In genomic region chr16:52534601-52535000, GRCm38 (mm10) we compare ENCODE assay signal across 30 mouse cellular contexts.
A peak's percentile ranks its signal among the peaks of the same experiment; 100 is the strongest.
DNase-seq lines count a peak whose midpoint lies in the region; ATAC-seq lines count a peak whose summit lies in the region.
"Had no signal": no experiment of that assay in that cellular context is flagged by ENCODE, and none has a peak within 500 bp of the region (broad histone marks: within the 10 kb centered on the region; RNA-seq: fewer than 3 reads in every experiment).

No protein-coding gene starts in this region.

- no peak for ATAC-seq in embryonic facial prominence, embryonic 14.5 days (ENCODE audit: low read depth)
- ATAC-seq in limb, embryonic 13.5 days (ENCODE audit: low FRiP score, low read depth) = peak; percentile 28; the same call in 1 of the 2 replicates
- peak; percentile 21; the same call in 1 of the 2 replicates for ATAC-seq in stomach, embryonic 16.5 days (ENCODE audit: insufficient read depth, low FRiP score)
- ATAC-seq: forebrain, embryonic 13.5 days; forebrain, embryonic 16.5 days; hindbrain, embryonic 16.5 days; Patski had no signal

- H3K4me3 ChIP-seq in embryonic facial prominence, embryonic 14.5 days (ENCODE audit: low read depth, low read length) = no peak overlapping the region
- no peak overlapping the region for H3K4me3 ChIP-seq in embryonic facial prominence, embryonic 10.5 days
- H3K4me3 ChIP-seq in limb, embryonic 13.5 days = no peak overlapping the region
- no peak overlapping the region for H3K4me3 ChIP-seq in limb, embryonic 10.5 days
- H3K4me3 ChIP-seq in stomach, embryonic 16.5 days (replicated peaks; ENCODE audit: low read length) = no peak overlapping the region
- H3K4me3 ChIP-seq: embryonic facial prominence, embryonic 13.5 days; forebrain, embryonic 10.5 days; forebrain, embryonic 13.5 days; heart, embryonic 12.5 days; heart, embryonic 15.5 days; hindbrain, embryonic 10.5 days; hindbrain, embryonic 13.5 days had no signal

- peak; percentile 57 for DNase-seq in embryonic facial prominence, embryonic 14.5 days (ENCODE audit: low spot score)
- DNase-seq in embryonic facial prominence, embryonic 10.5 days (ENCODE audit: low spot score) = no peak
- no peak for DNase-seq in limb, embryonic 10.5 days (ENCODE audit: low spot score)
- peak; percentile 23 for DNase-seq in 3T3-L1 (ENCODE audit: low read depth, low spot score)
- no peak for DNase-seq in gastrocnemius, postnatal 14 days
- DNase-seq: adrenal gland, postnatal 10 days; adrenal gland, postnatal 36 days; B cell, adult 2 months; cerebellum, adult 11 months; cerebellum, adult 2 months; cerebellum, adult 9-11 months; cerebellum, postnatal 25 days; gastrocnemius, postnatal 25 days; heart, adult 18-20 months; heart, postnatal 10 days; heart, postnatal 36 days had no signal

- no peaks in the 10 kb centered on the region for H3K9me3 ChIP-seq in embryonic facial prominence, embryonic 14.5 days (ENCODE audit: control insufficient read depth, low read length)
- no peaks in the 10 kb centered on the region for H3K9me3 ChIP-seq in embryonic facial prominence, embryonic 10.5 days
- H3K9me3 ChIP-seq in limb, embryonic 13.5 days = no peaks in the 10 kb centered on the region
- no peaks in the 10 kb centered on the region for H3K9me3 ChIP-seq in limb, embryonic 10.5 days (replicated peaks)
- H3K9me3 ChIP-seq in stomach, embryonic 16.5 days (replicated peaks; ENCODE audit: control insufficient read depth, low read length) = no peaks in the 10 kb centered on the region
- H3K9me3 ChIP-seq: embryonic facial prominence, embryonic 13.5 days; forebrain, embryonic 10.5 days; forebrain, embryonic 13.5 days; G1E; heart, embryonic 12.5 days; heart, embryonic 15.5 days; hindbrain, embryonic 10.5 days; hindbrain, embryonic 13.5 days had no signal

- H3K36me3 ChIP-seq in embryonic facial prominence, embryonic 14.5 days (ENCODE audit: control insufficient read depth, insufficient read depth, low read length) = no peaks in the 10 kb centered on the region
- no peaks in the 10 kb centered on the region for H3K36me3 ChIP-seq in embryonic facial prominence, embryonic 10.5 days (replicated peaks)
- no peaks in the 10 kb centered on the region for H3K36me3 ChIP-seq in limb, embryonic 13.5 days
- H3K36me3 ChIP-seq in limb, embryonic 10.5 days = no peaks in the 10 kb centered on the region
- no peaks in the 10 kb centered on the region for H3K36me3 ChIP-seq in stomach, embryonic 16.5 days (ENCODE audit: control insufficient read depth, insufficient read depth, low read length)
- H3K36me3 ChIP-seq: embryonic facial prominence, embryonic 13.5 days; forebrain, embryonic 10.5 days; G1E; heart, embryonic 12.5 days; heart, embryonic 15.5 days; hindbrain, embryonic 10.5 days; hindbrain, embryonic 13.5 days had no signal

- 44% methylated on average over 1 of the region's 1 CpGs for WGBS in embryonic facial prominence, embryonic 14.5 days
- WGBS in embryonic facial prominence, embryonic 10.5 days = 58% methylated on average over 1 of the region's 1 CpGs
- WGBS in limb, embryonic 13.5 days = 29% methylated on average over 1 of the region's 1 CpGs
- 39% methylated on average over 1 of the region's 1 CpGs for WGBS in limb, embryonic 10.5 days
- WGBS in stomach, embryonic 16.5 days = 50% methylated on average over 1 of the region's 1 CpGs

- H3K4me1 ChIP-seq in embryonic facial prominence, embryonic 14.5 days (ENCODE audit: control insufficient read depth, insufficient read depth, low read length) = no peaks in the 10 kb centered on the region
- H3K4me1 ChIP-seq in embryonic facial prominence, embryonic 10.5 days = no peaks in the 10 kb centered on the region
- no peaks in the 10 kb centered on the region for H3K4me1 ChIP-seq in limb, embryonic 13.5 days
- H3K4me1 ChIP-seq in limb, embryonic 10.5 days = no peaks in the 10 kb centered on the region
- no peaks in the 10 kb centered on the region for H3K4me1 ChIP-seq in stomach, embryonic 16.5 days (ENCODE audit: control insufficient read depth, insufficient read depth, low read length)
- H3K4me1 ChIP-seq: embryonic facial prominence, embryonic 13.5 days; forebrain, embryonic 10.5 days; forebrain, embryonic 13.5 days; heart, embryonic 12.5 days; heart, embryonic 15.5 days; hindbrain, embryonic 10.5 days; hindbrain, embryonic 13.5 days had no signal

- no peak overlapping the region for H3K9ac ChIP-seq in embryonic facial prominence, embryonic 14.5 days (ENCODE audit: low read depth, low read length)
- H3K9ac ChIP-seq in limb, embryonic 13.5 days = no peak overlapping the region
- H3K9ac ChIP-seq in stomach, embryonic 16.5 days (ENCODE audit: low read length) = no peak overlapping the region
- H3K9ac ChIP-seq: embryonic facial prominence, embryonic 13.5 days; forebrain, embryonic 13.5 days; heart, embryonic 12.5 days; heart, embryonic 15.5 days; hindbrain, embryonic 13.5 days had no signal

- H3K27me3 ChIP-seq in embryonic facial prominence, embryonic 14.5 days (replicated peaks; ENCODE audit: control insufficient read depth, insufficient read depth, low read length) = no peaks in the 10 kb centered on the region
- H3K27me3 ChIP-seq in embryonic facial prominence, embryonic 10.5 days (replicated peaks; ENCODE audit: low read depth, poor library complexity, severe bottlenecking) = no peaks in the 10 kb centered on the region
- H3K27me3 ChIP-seq in limb, embryonic 13.5 days = no peaks in the 10 kb centered on the region
- H3K27me3 ChIP-seq in limb, embryonic 10.5 days (ENCODE audit: low read depth, poor library complexity, severe bottlenecking) = no peaks in the 10 kb centered on the region
- no peaks in the 10 kb centered on the region for H3K27me3 ChIP-seq in stomach, embryonic 16.5 days (ENCODE audit: control insufficient read depth, insufficient read depth, low read length)
- H3K27me3 ChIP-seq: CH12.LX; embryonic facial prominence, embryonic 13.5 days; forebrain, embryonic 13.5 days; heart, embryonic 12.5 days; heart, embryonic 15.5 days; hindbrain, embryonic 13.5 days had no signal

- H3K4me2 ChIP-seq in embryonic facial prominence, embryonic 14.5 days (ENCODE audit: low read depth, low read length) = no peak overlapping the region
- no peak overlapping the region for H3K4me2 ChIP-seq in limb, embryonic 13.5 days (replicated peaks)
- H3K4me2 ChIP-seq in stomach, embryonic 16.5 days (ENCODE audit: low read depth, low read length) = no peak overlapping the region
- H3K4me2 ChIP-seq: embryonic facial prominence, embryonic 13.5 days; forebrain, embryonic 13.5 days; heart, embryonic 12.5 days; heart, embryonic 15.5 days; hindbrain, embryonic 13.5 days had no signal

- intact Hi-C loops in gastrocnemius, postnatal 14 days (cut with DNase I; ENCODE audit: low total_unique reads) = no loop called here

- no peak overlapping the region for H3K27ac ChIP-seq in embryonic facial prominence, embryonic 14.5 days (replicated peaks; ENCODE audit: low read depth, low read length)
- H3K27ac ChIP-seq in embryonic facial prominence, embryonic 10.5 days (replicated peaks) = no peak overlapping the region
- H3K27ac ChIP-seq in limb, embryonic 13.5 days = no peak overlapping the region
- H3K27ac ChIP-seq in limb, embryonic 10.5 days = no peak overlapping the region
- H3K27ac ChIP-seq in stomach, embryonic 16.5 days (ENCODE audit: low read length) = no peak overlapping the region; the same call in 1 of the 2 replicates
- H3K27ac ChIP-seq: embryonic facial prominence, embryonic 13.5 days; forebrain, embryonic 10.5 days; forebrain, embryonic 13.5 days; heart, embryonic 15.5 days; hindbrain, embryonic 10.5 days; hindbrain, embryonic 13.5 days had no signal

Comparison
In these comparisons a context has a peak if more than half of its experiments do, and no peak if none do; other contexts are left out.
1. DNase-seq: peak in embryonic facial prominence, embryonic 14.5 days (single experiment) and 3T3-L1 (single experiment); none in embryonic facial prominence, embryonic 10.5 days (single experiment), limb, embryonic 10.5 days (single experiment) and gastrocnemius, postnatal 14 days (single experiment).